Mouse (Mus musculus): Measurements from ENCODE around the gene 4933405L10Rik.

Gene 4933405L10Rik

GRCm38 (mm10) chr8:105700966-105701824, 6.3 kb upstream of the 4933405L10Rik start, which contains the start of the genes Acd and Pard6a:
Acd (minus strand) TSS chr8:105701102.
Pard6a (plus strand) TSS chr8:105701148.
- peak; percentile 96 for DNase-seq (ENCODE audit: low spot score in 2 of 2)

- no peak for DNase-seq (ENCODE audit: low spot score in 2 of 2)
Observed at GRCm38 (mm10) chr8:105702001-105702401, 5.5 kb upstream of the 4933405L10Rik start.

GRCm38 (mm10) chr8:105702731-105703415, 4.6 kb upstream of the 4933405L10Rik start:
- no peak for DNase-seq (ENCODE audit: low spot score in 2 of 2)

GRCm38 (mm10) chr8:105704146-105704812, 3.2 kb upstream of the 4933405L10Rik start:
- DNase-seq (ENCODE audit: low spot score in 2 of 2): no peak

- no peak for DNase-seq (ENCODE audit: low spot score in 2 of 2)
Observed at GRCm38 (mm10) chr8:105704955-105705354, 2.5 kb upstream of the 4933405L10Rik start.

- no peak for DNase-seq (ENCODE audit: low spot score in 2 of 2)
Observed at GRCm38 (mm10) chr8:105706426-105706825, 1.0 kb upstream of the 4933405L10Rik start.

- DNase-seq (ENCODE audit: low spot score in 2 of 2): no peak
Observed at GRCm38 (mm10) chr8:105708675-105709074, 1.2 kb downstream of the 4933405L10Rik start.

GRCm38 (mm10) chr8:105709317-105709716, 1.9 kb downstream of the 4933405L10Rik start:
- no peak for DNase-seq (ENCODE audit: low spot score in 2 of 2)

GRCm38 (mm10) chr8:105712286-105712685, 4.8 kb downstream of the 4933405L10Rik start:
- no peak for DNase-seq (ENCODE audit: low spot score in 2 of 2)

- peak; percentile 80 to 88 for DNase-seq (ENCODE audit: low spot score in 2 of 2)
Observed at GRCm38 (mm10) chr8:105714139-105714538, 6.7 kb downstream of the 4933405L10Rik start.

- DNase-seq (ENCODE audit: low spot score in 2 of 2): no peak
Observed at GRCm38 (mm10) chr8:105715042-105715441, 7.6 kb downstream of the 4933405L10Rik start.

GRCm38 (mm10) chr8:105716302-105716945, 9.0 kb downstream of the 4933405L10Rik start:
- DNase-seq (ENCODE audit: low spot score in 2 of 2): no peak

GRCm38 (mm10) chr8:105719637-105720036, 12.2 kb downstream of the 4933405L10Rik start:
- DNase-seq (ENCODE audit: low spot score in 2 of 2): no peak

- no peak for DNase-seq (ENCODE audit: low spot score in 2 of 2)
Observed at GRCm38 (mm10) chr8:105722861-105723260, 15.4 kb downstream of the 4933405L10Rik start.

GRCm38 (mm10) chr8:105725726-105726125, 18.3 kb downstream of the 4933405L10Rik start:
- DNase-seq (ENCODE audit: low spot score in 2 of 2): no peak

- DNase-seq (ENCODE audit: low spot score in 2 of 2): no peak
Observed at GRCm38 (mm10) chr8:105727397-105728124, 20.1 kb downstream of the 4933405L10Rik start.

GRCm38 (mm10) chr8:105732186-105732585, 24.7 kb downstream of the 4933405L10Rik start:
- DNase-seq (ENCODE audit: low spot score in 2 of 2): no peak

GRCm38 (mm10) chr8:105739216-105739615, 31.8 kb downstream of the 4933405L10Rik start:
- no peak for DNase-seq (ENCODE audit: low spot score in 2 of 2)

- DNase-seq (ENCODE audit: low spot score in 2 of 2): no peak
Observed at GRCm38 (mm10) chr8:105743301-105743700, 35.8 kb downstream of the 4933405L10Rik start.

GRCm38 (mm10) chr8:105750606-105751005, 43.2 kb downstream of the 4933405L10Rik start:
- DNase-seq (ENCODE audit: low spot score in 2 of 2): no peak

- DNase-seq (ENCODE audit: low spot score in 2 of 2): no peak
Observed at GRCm38 (mm10) chr8:105753916-105754315, 46.5 kb downstream of the 4933405L10Rik start.

Measured in spleen, postnatal 14 days (tissue).